Mouse (Mus musculus) spleen, adult 2 months (tissue): ENCODE measurements at regions not wholly inside any gene's neighbourhood (a gene's known extent, or its start where the extent isn't known, plus 50 kb on each side); places are given as distances from the start of the nearest gene placed in this dataset.

Experiments
- DNase-seq, 2 experiments: peaks; one replicate each; pipeline versions ENCODE4 v3.0.0 to v3.0.0-alpha.2; 2012 to 2021; ENCODE audit warnings: low spot score in 2 of 2, low read depth in 1 of 2
- H3K27ac ChIP-seq: fragments of 200-500 bp; 2 replicates; pipeline ENCODE4 v1.5.1; 2012; ENCODE audit warnings: low read length, inconsistent platforms; ENCODE audit not compliant: insufficient read depth
- H3K27me3 ChIP-seq: fragments of 200-500 bp; 2 replicates; pipeline ENCODE4 v1.6.1; 2012; ENCODE audit warnings: mild to moderate bottlenecking, moderate library complexity, low read length, inconsistent platforms; ENCODE audit not compliant: control insufficient read depth, insufficient read depth
- H3K36me3 ChIP-seq: fragments of 200-500 bp; 2 replicates; pipeline ENCODE4 v1.6.1; 2012; ENCODE audit warnings: mild to moderate bottlenecking, low read length, inconsistent platforms; ENCODE audit not compliant: control insufficient read depth, insufficient read depth
- H3K4me1 ChIP-seq: fragments of 200-500 bp; 2 replicates; pipeline ENCODE4 v1.6.1; 2011; ENCODE audit warnings: inconsistent platforms; ENCODE audit not compliant: control insufficient read depth, insufficient read depth, insufficient read length
- H3K4me3 ChIP-seq: fragments of 200-500 bp; 2 replicates; pipeline ENCODE4 v1.5.1; 2011; ENCODE audit warnings: mild to moderate bottlenecking, inconsistent platforms; ENCODE audit not compliant: insufficient read depth, insufficient read length; ENCODE audit errors: extremely low read depth
- CTCF ChIP-seq: fragments of 200-500 bp; IDR thresholded peaks from 2 replicates; pipeline ENCODE4 v1.5.1; 2011; ENCODE audit warnings: mild to moderate bottlenecking, inconsistent platforms; ENCODE audit not compliant: insufficient read depth, insufficient read length, insufficient replicate concordance; ENCODE audit errors: extremely low read depth
- POLR2A ChIP-seq: fragments of 200-500 bp; IDR thresholded peaks from 2 replicates; pipeline ENCODE4 v1.6.1; 2011; ENCODE audit warnings: low read depth, low read length, inconsistent platforms
- WGBS: fragments of 180-500 bp; shearing (Covaris S2); methylation state at CpG from one replicate; pipeline ENCODE4 v1.1.7; 2018; 5-methylcytosine and 5-hydroxymethylcytosine counted together

DNA sequence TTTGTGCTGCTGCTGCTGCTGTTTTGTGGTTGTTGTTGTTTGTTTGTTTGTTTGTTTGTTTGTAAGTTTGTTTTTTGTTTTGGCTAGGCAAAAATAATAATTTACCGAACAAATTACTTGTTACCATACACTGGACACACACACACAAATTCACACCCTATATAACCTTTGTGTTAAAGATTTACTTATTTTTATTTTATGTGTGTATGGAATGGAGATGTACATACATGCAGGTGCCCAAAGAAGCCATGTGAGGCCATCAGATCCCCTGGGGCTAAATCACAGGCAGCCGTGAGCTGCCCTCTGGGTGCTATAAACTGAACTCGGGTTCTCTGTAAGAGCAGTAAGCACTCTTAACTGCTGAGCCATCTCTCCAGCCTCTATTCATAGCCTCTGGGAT is 56.0 kb downstream of the Pttg1 start:
- DNase-seq = no peak
- H3K27me3 ChIP-seq = no peaks in the 10 kb centered on the region
- H3K4me1 ChIP-seq = peaks cover 4% of the 10 kb centered on the region; the same call in 1 of the 2 replicates
- peaks cover 9% of the 10 kb centered on the region for H3K36me3 ChIP-seq
- TF ChIP-seq POLR2A (no peak), CTCF (no peak)
- no peak overlapping the region for H3K4me3 ChIP-seq
- H3K27ac ChIP-seq = no peak overlapping the region
- 67% methylated on average over 3 of the region's 3 CpGs for WGBS

GRCm38 (mm10) chr11:43368346-43368745 is 57.7 kb downstream of the Pttg1 start:
- 35% methylated on average over 1 of the region's 1 CpGs for WGBS
- Histone ChIP-seq H3K4me1 (peaks cover 4% of the 10 kb centered on the region; the same call in 1 of the 2 replicates), H3K4me3 (no peak overlapping the region), H3K27me3 (no peaks in the 10 kb centered on the region), H3K27ac (peak overlapping the region; percentile 25; the same call in 1 of the 2 replicates), H3K36me3 (peaks cover 4% of the 10 kb centered on the region; the same call in 1 of the 2 replicates)
- TF ChIP-seq CTCF (no peak), POLR2A (no peak)
- no peak for DNase-seq

GRCm38 (mm10) chr11:43361858-43362257 is 64.2 kb downstream of the Pttg1 start:
- Histone ChIP-seq H3K27ac (no peak overlapping the region; the same call in 1 of the 2 replicates), H3K4me3 (no peak overlapping the region), H3K27me3 (no peaks in the 10 kb centered on the region), H3K4me1 (peaks cover 23% of the 10 kb centered on the region; the same call in 1 of the 2 replicates), H3K36me3 (no peaks in the 10 kb centered on the region)
- TF ChIP-seq CTCF (no peak), POLR2A (no peak)
- peak in 1 of 2 experiments; percentile 11 for DNase-seq
- WGBS = 49% methylated on average over 13 of the region's 13 CpGs

DNA sequence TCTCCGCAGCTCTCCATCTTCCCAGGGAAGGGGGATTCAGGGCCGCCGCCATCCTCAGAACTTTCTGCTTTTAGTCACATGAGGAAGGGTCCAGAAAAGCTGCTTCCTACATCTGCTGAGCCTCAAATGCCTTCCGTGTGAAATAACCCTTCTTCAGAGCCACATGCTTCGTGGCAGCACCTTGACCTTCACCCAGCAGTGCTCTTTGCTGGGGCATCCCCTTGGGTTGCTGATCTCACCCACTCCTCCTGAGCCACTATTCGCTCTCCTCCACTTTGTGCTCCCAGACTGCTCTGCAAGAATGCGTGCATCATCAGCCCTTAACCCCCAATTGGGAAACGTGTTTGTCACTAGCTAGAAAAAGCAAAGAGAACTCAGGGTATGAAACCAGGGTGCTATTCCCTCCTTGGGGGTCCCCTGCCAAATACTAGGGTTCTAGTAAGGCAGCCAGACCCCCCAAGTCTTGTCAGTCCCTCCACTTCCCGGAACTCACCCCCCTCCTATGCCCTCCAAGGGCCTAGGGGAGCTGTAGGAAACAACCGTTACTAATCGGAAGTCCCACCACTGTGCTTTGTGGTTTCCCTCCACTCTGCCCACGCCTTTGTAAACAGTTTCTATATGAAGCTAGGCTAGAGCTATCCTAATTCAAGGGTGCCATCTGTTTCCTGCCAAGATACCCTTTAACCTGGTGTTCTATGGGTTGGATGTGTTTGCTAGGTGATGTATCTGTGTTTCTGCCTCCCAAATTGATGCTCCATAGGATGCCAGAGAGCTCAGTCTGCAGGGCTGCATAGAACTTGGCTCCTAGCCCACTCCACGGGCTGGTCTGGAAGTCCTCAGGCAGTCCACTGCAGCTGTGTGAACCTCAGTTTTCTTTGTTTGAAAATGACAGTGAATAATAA is 67.4 kb downstream of the Pttg1 start:
- H3K4me1 ChIP-seq = peaks cover 27% of the 10 kb centered on the region; the same call in 1 of the 2 replicates
- no peaks in the 10 kb centered on the region for H3K27me3 ChIP-seq
- 26% methylated on average over 13 of the region's 13 CpGs for WGBS
- H3K4me3 ChIP-seq = no peak overlapping the region
- H3K36me3 ChIP-seq = no peaks in the 10 kb centered on the region
- TF ChIP-seq CTCF (no peak), POLR2A (no peak)
- DNase-seq = peak; percentile 30 to 46
- H3K27ac ChIP-seq = no peak overlapping the region; the same call in 1 of the 2 replicates

DNA sequence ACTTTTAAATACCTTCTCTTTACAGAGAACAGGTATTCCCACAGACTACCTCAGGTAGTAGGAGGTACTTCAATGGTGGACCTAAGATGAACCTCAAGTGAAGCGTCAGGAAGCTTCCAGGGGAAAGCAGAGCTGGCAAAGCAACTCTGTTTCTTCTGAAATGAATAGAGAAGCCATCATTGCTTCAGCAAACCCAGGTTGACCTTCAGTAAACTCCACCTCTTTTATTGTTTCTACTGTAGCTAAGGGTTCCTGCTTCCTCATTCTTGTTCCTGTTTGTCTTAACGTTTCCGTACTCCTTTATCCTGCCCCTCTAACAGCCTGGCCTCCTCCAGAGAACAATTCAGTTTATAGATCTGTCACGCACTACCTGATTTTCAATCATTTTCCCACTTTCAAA is 72.4 kb downstream of the Pttg1 start:
- H3K27ac ChIP-seq = no peak overlapping the region; the same call in 1 of the 2 replicates
- H3K36me3 ChIP-seq = no peaks in the 10 kb centered on the region
- 38% methylated on average over 4 of the region's 4 CpGs for WGBS
- H3K27me3 ChIP-seq = no peaks in the 10 kb centered on the region
- H3K4me1 ChIP-seq = peaks cover 20% of the 10 kb centered on the region; the same call in 1 of the 2 replicates
- TF ChIP-seq CTCF = no peak
- no peak for TF ChIP-seq POLR2A
- peak in 1 of 2 experiments; percentile 18 for DNase-seq
- H3K4me3 ChIP-seq = no peak overlapping the region

DNA sequence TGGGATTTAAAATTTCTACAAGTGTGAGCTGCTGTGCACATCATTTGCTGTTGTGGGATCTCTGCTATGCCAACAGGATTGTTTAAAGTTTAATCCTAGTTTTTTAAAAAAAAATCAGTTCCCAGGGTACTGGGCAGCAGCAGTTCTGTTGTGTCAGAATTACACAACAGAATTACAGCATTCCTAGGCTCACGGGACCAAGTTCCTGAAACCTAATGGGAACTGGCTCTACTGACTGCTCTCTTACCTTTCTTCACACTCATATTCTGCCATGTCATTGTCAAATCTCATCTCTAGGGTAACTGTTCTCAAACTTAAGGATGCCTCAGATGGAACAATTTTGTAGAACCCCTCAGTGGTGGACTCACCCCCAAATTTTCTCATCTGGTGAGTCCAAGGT is 73.0 kb downstream of the Pttg1 start:
- Histone ChIP-seq H3K27me3 (no peaks in the 10 kb centered on the region), H3K36me3 (no peaks in the 10 kb centered on the region), H3K4me1 (peaks cover 14% of the 10 kb centered on the region; the same call in 1 of the 2 replicates), H3K4me3 (no peak overlapping the region), H3K27ac (no peak overlapping the region; the same call in 1 of the 2 replicates)
- 84% methylated on average over 1 of the region's 1 CpGs for WGBS
- DNase-seq = no peak
- TF ChIP-seq CTCF (no peak), POLR2A (no peak)
